Mouse (Mus musculus) C2C12 (cell line): ENCODE measurements around the gene Idh2.

Experiments
- CEBPB ChIP-seq: IDR thresholded peaks from one replicate; pipeline ENCODE4 v1.6.1; 2011; ENCODE audit warnings: low read depth, mild to moderate bottlenecking, control low read depth, moderate library complexity
- CTCF ChIP-seq: IDR thresholded peaks from one replicate; pipeline ENCODE4 v1.5.1; 2011; ENCODE audit not compliant: control insufficient read depth, insufficient read depth, insufficient read length
- MAX ChIP-seq: IDR thresholded peaks from one replicate; pipeline ENCODE4 v1.6.1; 2011; ENCODE audit warnings: mild to moderate bottlenecking, control low read depth
- MYOD1 ChIP-seq: IDR thresholded peaks from one replicate; pipeline ENCODE4 v1.6.1; 2011; ENCODE audit warnings: low read depth; ENCODE audit not compliant: control insufficient read depth, insufficient read length
- MYOG ChIP-seq: IDR thresholded peaks from one replicate; pipeline ENCODE4 v1.6.1; 2011; ENCODE audit not compliant: control insufficient read depth, insufficient read length; ENCODE audit errors: extremely low read depth
- USF1 ChIP-seq: IDR thresholded peaks from one replicate; pipeline ENCODE4 v1.6.1; 2011; ENCODE audit warnings: low read depth, mild to moderate bottlenecking, control low read depth, moderate library complexity

- TF ChIP-seq CTCF = no peak
- TF ChIP-seq USF1 = no peak
- no peak for TF ChIP-seq MYOD1
- no peak for TF ChIP-seq MAX
- TF ChIP-seq MYOG = no peak
- TF ChIP-seq CEBPB = no peak
These were observed 43.5 kb upstream of the Idh2 start for GRCm38 (mm10) chr7:80158496-80159268.
